Comparison of ENCODE assay signal across 9 mouse cellular contexts in genomic region chr7:49741474-49741873, GRCm38 (mm10). TPM values are rescaled to one million over a fixed set of nuclear protein-coding genes. Genes with fewer than 3 reads are reported as not detected.
DNase-seq lines count a peak whose midpoint lies in the region; ATAC-seq and TF ChIP-seq lines count a peak whose summit lies in the region.
"Had no signal": no experiment of that assay in that cellular context is flagged by ENCODE, and none has a peak within 500 bp of the region (broad histone marks: within the 10 kb centered on the region; RNA-seq: fewer than 3 reads in every experiment).

No protein-coding gene starts in this region.

- WGBS in heart, postnatal 0 days, result 25% methylated on average over 5 of the region's 5 CpGs
- 14% methylated on average over 5 of the region's 5 CpGs for WGBS in heart, adult 2 months
- 40% methylated on average over 5 of the region's 5 CpGs for WGBS in midbrain, embryonic 10.5 days
- 39% methylated on average over 5 of the region's 5 CpGs for WGBS in midbrain, embryonic 15.5 days

- peaks cover 5% of the 10 kb centered on the region; the same call in 1 of the 2 replicates for H3K27me3 ChIP-seq in heart, postnatal 0 days (ENCODE audit: control insufficient read depth, insufficient read depth, low read length)
- H3K27me3 ChIP-seq in heart, adult 2 months (ENCODE audit: control insufficient read depth, insufficient read depth, low read length), result no peaks in the 10 kb centered on the region
- H3K27me3 ChIP-seq in midbrain, embryonic 10.5 days (ENCODE audit: low read depth, poor library complexity, severe bottlenecking), result peaks cover 93% of the 10 kb centered on the region
- peaks cover 30% of the 10 kb centered on the region for H3K27me3 ChIP-seq in midbrain, embryonic 15.5 days (replicated peaks)

- TF ChIP-seq CTCF in heart, postnatal 0 days (IDR thresholded peaks at IDR 0.05; ENCODE audit: low read depth), result no peak
- TF ChIP-seq CTCF in heart, adult 2 months (IDR thresholded peaks at IDR 0.05), result no peak

- H3K9ac ChIP-seq in heart, postnatal 0 days (replicated peaks; ENCODE audit: low read depth, low read length), result no peak overlapping the region
- H3K9ac ChIP-seq in heart, adult 2 months (ENCODE audit: low read depth, low read length), result no peak overlapping the region
- H3K9ac ChIP-seq in midbrain, embryonic 15.5 days, result no peak overlapping the region

- no peak; the same call in 1 of the 2 replicates for TF ChIP-seq POLR2A in heart, adult 2 months (IDR thresholded peaks at IDR 0.05; ENCODE audit: insufficient read depth, low read depth, low read length)

- H3K4me1 ChIP-seq in heart, postnatal 0 days (ENCODE audit: control insufficient read depth, insufficient read depth), result no peaks in the 10 kb centered on the region
- no peaks in the 10 kb centered on the region for H3K4me1 ChIP-seq in heart, adult 2 months (ENCODE audit: control insufficient read depth, insufficient read depth, low read length)
- peaks cover 43% of the 10 kb centered on the region for H3K4me1 ChIP-seq in midbrain, embryonic 10.5 days
- peaks cover 16% of the 10 kb centered on the region for H3K4me1 ChIP-seq in midbrain, embryonic 15.5 days

- no peak overlapping the region for H3K27ac ChIP-seq in heart, postnatal 0 days (ENCODE audit: low read depth)
- H3K27ac ChIP-seq in heart, adult 2 months, result no peak overlapping the region
- peak overlapping the region; percentile 52 for H3K27ac ChIP-seq in midbrain, embryonic 10.5 days (replicated peaks)
- H3K27ac ChIP-seq in midbrain, embryonic 15.5 days, result no peak overlapping the region
- H3K27ac ChIP-seq: layer of hippocampus, adult 2 months had no signal

- no peak overlapping the region for H3K4me3 ChIP-seq in heart, postnatal 0 days (ENCODE audit: low read depth, low read length)
- H3K4me3 ChIP-seq in heart, adult 2 months, result no peak overlapping the region
- H3K4me3 ChIP-seq in midbrain, embryonic 10.5 days, result no peak overlapping the region
- H3K4me3 ChIP-seq in midbrain, embryonic 15.5 days, result no peak overlapping the region
- H3K4me3 ChIP-seq: layer of hippocampus, adult 2 months had no signal

- intact Hi-C loops in heart, adult 2 months (cut with DNase I), result no loop called here

- no peak overlapping the region for H3K4me2 ChIP-seq in heart, postnatal 0 days (ENCODE audit: low read depth, low read length)
- no peak overlapping the region for H3K4me2 ChIP-seq in midbrain, embryonic 15.5 days

- H3K79me2 ChIP-seq in heart, adult 2 months (replicated peaks; ENCODE audit: control insufficient read depth, insufficient read depth, low read length), result no peaks in the 10 kb centered on the region

- no peak for TF ChIP-seq EP300 in heart, postnatal 0 days (IDR thresholded peaks at IDR 0.05; ENCODE audit: low read depth)
- no peak for TF ChIP-seq EP300 in heart, adult 2 months (IDR thresholded peaks at IDR 0.05; ENCODE audit: insufficient read depth, low read depth, low read length)

- ATAC-seq in heart, postnatal 0 days (ENCODE audit: insufficient read depth, low read depth), result no peak; the same call in 1 of the 2 replicates
- no peak for ATAC-seq in midbrain, embryonic 15.5 days (replicated peaks)
- peak; percentile 24; the same call in 1 of the 2 replicates for ATAC-seq in megakaryocyte, adult 5-6 weeks (ENCODE audit: poor library complexity, severe bottlenecking)

- peaks cover 2% of the 10 kb centered on the region; the same call in 1 of the 2 replicates for H3K9me3 ChIP-seq in heart, postnatal 0 days (replicated peaks; ENCODE audit: control insufficient read depth, low read length)
- peaks cover 13% of the 10 kb centered on the region; the same call in 1 of the 2 replicates for H3K9me3 ChIP-seq in midbrain, embryonic 10.5 days (replicated peaks)
- no peaks in the 10 kb centered on the region for H3K9me3 ChIP-seq in midbrain, embryonic 15.5 days

- peak; percentile 36 for DNase-seq in heart, postnatal 0 days (ENCODE audit: low spot score)
- no peak for DNase-seq in heart, adult 2 months
- no peak for DNase-seq in midbrain, embryonic 10.5 days (ENCODE audit: low spot score)
- peak; percentile 26 for DNase-seq in T-cell, adult 2 months (ENCODE audit: low spot score)
- DNase-seq in left cerebral cortex, adult 11 months (ENCODE audit: low spot score), result no peak
- DNase-seq: cerebellum, adult 9-11 months had no signal

- no peaks in the 10 kb centered on the region for H3K36me3 ChIP-seq in heart, postnatal 0 days (replicated peaks; ENCODE audit: control insufficient read depth, insufficient read depth, low read length)
- H3K36me3 ChIP-seq in heart, adult 2 months (ENCODE audit: control insufficient read depth, insufficient read depth, low read length), result no peaks in the 10 kb centered on the region
- no peaks in the 10 kb centered on the region for H3K36me3 ChIP-seq in midbrain, embryonic 10.5 days
- no peaks in the 10 kb centered on the region for H3K36me3 ChIP-seq in midbrain, embryonic 15.5 days (replicated peaks)

RNA-seq across cellular contexts. Expression of gene Htatip2, which starts 17.4 kb away (rescaled TPM):
- 2.4 and 3.4 TPM in 2 replicates for total RNA-seq in heart, postnatal 0 days (2014; rRNA removed; ENCODE audit: low replicate concordance)
- 16.5 and 17.5 TPM in 2 replicates for polyA plus RNA-seq in heart, postnatal 0 days (2015; fragmentation: Nextera tagmentation; extraction: Ambion mirVana)
- 10 to 100 TPM; 13.3 to 16.9 TPM for total RNA-seq in heart, adult 2 months (2021)
- polyA plus RNA-seq in heart, adult 2 months (2012; rRNA removed), result 8.2 and 9.0 TPM in 2 replicates
- polyA plus RNA-seq in midbrain, embryonic 10.5 days (2016; fragmentation: Nextera tagmentation; extraction: Ambion mirVana), result 9.8 and 10.3 TPM in 2 replicates
- 3.0 and 3.5 TPM in 2 replicates for polyA plus RNA-seq in midbrain, embryonic 15.5 days (2015; fragmentation: Nextera tagmentation; extraction: Ambion mirVana)
- 27.5 and 28.2 TPM in 2 replicates for total RNA-seq in megakaryocyte, adult 5-6 weeks (2015)
- 24.7 and 33.0 TPM in 2 replicates for total RNA-seq in megakaryocyte, adult 5-6 weeks (2017)

RNA-seq across cellular contexts. Expression of gene Prmt3, which starts 36.7 kb away (rescaled TPM):
- 34.7 and 45.5 TPM in 2 replicates for total RNA-seq in heart, postnatal 0 days (2014; rRNA removed; ENCODE audit: low replicate concordance)
- 27.1 and 28.4 TPM in 2 replicates for polyA plus RNA-seq in heart, postnatal 0 days (2015; fragmentation: Nextera tagmentation; extraction: Ambion mirVana)
- total RNA-seq in heart, adult 2 months (2021), result 10 to 100 TPM; 12.5 to 14.3 TPM
- polyA plus RNA-seq in heart, adult 2 months (2012; rRNA removed), result 10.1 and 13.8 TPM in 2 replicates
- 81.2 and 82.3 TPM in 2 replicates for polyA plus RNA-seq in midbrain, embryonic 10.5 days (2016; fragmentation: Nextera tagmentation; extraction: Ambion mirVana)
- 46.9 and 48.3 TPM in 2 replicates for polyA plus RNA-seq in midbrain, embryonic 15.5 days (2015; fragmentation: Nextera tagmentation; extraction: Ambion mirVana)
- 39.2 and 41.2 TPM in 2 replicates for total RNA-seq in megakaryocyte, adult 5-6 weeks (2015)
- total RNA-seq in megakaryocyte, adult 5-6 weeks (2017), result 30.2 and 33.9 TPM in 2 replicates

Comparison
In these comparisons a context has a peak if more than half of its experiments do, and no peak if none do; other contexts are left out.
1. DNase-seq: peak in heart, postnatal 0 days (single experiment) and T-cell, adult 2 months (single experiment); none in heart, adult 2 months (0 of 2), midbrain, embryonic 10.5 days (single experiment) and left cerebral cortex, adult 11 months (single experiment).